Mouse (Mus musculus) bone marrow, adult 2 months (tissue): ENCODE results near the gene Ppfia4. TPM values are rescaled to one million over a fixed set of nuclear protein-coding genes. Genes with fewer than 3 reads are reported as not detected.

Experiments
- H3K27ac ChIP-seq: fragments of 200-500 bp; 2 replicates; pipeline ENCODE4 v1.5.1; 2012; ENCODE audit warnings: low read depth, mild to moderate bottlenecking, control low read depth, inconsistent platforms, low read length; ENCODE audit not compliant: control insufficient read depth, poor library complexity, insufficient read depth
- H3K4me1 ChIP-seq: fragments of 200-500 bp; 2 replicates; pipeline ENCODE4 v1.6.1; 2011; ENCODE audit warnings: low read length; ENCODE audit not compliant: control insufficient read depth, insufficient read depth
- H3K4me3 ChIP-seq: fragments of 200-500 bp; replicated peaks from 2 replicates; pipeline ENCODE3; 2011; ENCODE audit warnings: mild to moderate bottlenecking, low read depth, low read length, control low read depth; ENCODE audit not compliant: control insufficient read depth
- CTCF ChIP-seq: fragments of 200-500 bp; IDR thresholded peaks from 2 replicates; pipeline ENCODE4 v1.5.1; 2011; ENCODE audit warnings: low read length, control low read depth; ENCODE audit not compliant: control insufficient read depth, insufficient read depth
- POLR2A ChIP-seq: fragments of 200-500 bp; IDR thresholded peaks from 2 replicates; pipeline ENCODE4 v1.6.1; 2011; ENCODE audit warnings: low read depth, mild to moderate bottlenecking, control low read depth, low read length, borderline replicate concordance; ENCODE audit not compliant: control insufficient read depth
- WGBS: fragments of 180-500 bp; shearing (Covaris S2); methylation state at CpG from one replicate; pipeline ENCODE4 v1.1.7; 2018; 5-methylcytosine and 5-hydroxymethylcytosine counted together
- polyA plus RNA-seq: library from polyadenylated mRNA; stranded (reverse); fragments of >200 nt; gene quantifications from 2 replicates; pipeline ENCODE4 v1.2.4, GENCODE M21; 2011; ENCODE audit warnings: low replicate concordance; ENCODE audit not compliant: missing spikeins, insufficient read depth, insufficient read length

Gene Ppfia4
- polyA plus RNA-seq, 1 experiment: 9.3 TPM

- TF ChIP-seq POLR2A: no peak
- no peak for TF ChIP-seq CTCF
- no peak overlapping the region for H3K27ac ChIP-seq
- H3K4me1 ChIP-seq: no peaks in the 10 kb centered on the region
- no peak overlapping the region for H3K4me3 ChIP-seq
- 87% methylated on average over 7 of the region's 7 CpGs for WGBS
Measured at GRCm38 (mm10) chr1:134276823-134277222, 55.9 kb downstream of the Ppfia4 start.

GRCm38 (mm10) chr1:134275616-134276464, 56.9 kb downstream of the Ppfia4 start:
- 76% methylated on average over 13 of the region's 13 CpGs for WGBS
- no peak for TF ChIP-seq CTCF
- no peak for TF ChIP-seq POLR2A

GRCm38 (mm10) chr1:134274483-134274920, 58.2 kb downstream of the Ppfia4 start:
- no peak for TF ChIP-seq POLR2A
- TF ChIP-seq CTCF: no peak
- WGBS: 83% methylated on average over 7 of the region's 7 CpGs
- no peak overlapping the region for H3K27ac ChIP-seq

More at GRCm38 (mm10) chr1:134275616-134276464, 56.9 kb downstream of the Ppfia4 start:
- Histone ChIP-seq H3K27ac (no peak overlapping the region), H3K4me3 (no peak overlapping the region), H3K4me1 (no peaks in the 10 kb centered on the region)

GRCm38 (mm10) chr1:134273493-134274395, 59.0 kb downstream of the Ppfia4 start:
- Histone ChIP-seq H3K4me3 (no peak overlapping the region), H3K4me1 (no peaks in the 10 kb centered on the region), H3K27ac (no peak overlapping the region)
- TF ChIP-seq POLR2A: no peak
- TF ChIP-seq CTCF: no peak
- 72% methylated on average over 9 of the region's 9 CpGs for WGBS

More at GRCm38 (mm10) chr1:134274483-134274920, 58.2 kb downstream of the Ppfia4 start:
- Histone ChIP-seq H3K4me1 (no peaks in the 10 kb centered on the region), H3K4me3 (no peak overlapping the region)

GRCm38 (mm10) chr1:134272754-134273250, 59.9 kb downstream of the Ppfia4 start:
- no peak for TF ChIP-seq POLR2A
- no peak for TF ChIP-seq CTCF
- no peak overlapping the region for H3K27ac ChIP-seq
- WGBS: 79% methylated on average over 5 of the region's 5 CpGs
- H3K4me1 ChIP-seq: no peaks in the 10 kb centered on the region; the same call in 1 of the 2 replicates
- no peak overlapping the region for H3K4me3 ChIP-seq

- WGBS: 81% methylated on average over 7 of the region's 7 CpGs
Measured at GRCm38 (mm10) chr1:134270026-134270425, 62.7 kb downstream of the Ppfia4 start.

GRCm38 (mm10) chr1:134265797-134266196, 66.9 kb downstream of the Ppfia4 start:
- H3K27ac ChIP-seq: no peak overlapping the region
- no peak for TF ChIP-seq POLR2A
- no peak for TF ChIP-seq CTCF
- H3K4me1 ChIP-seq: no peaks in the 10 kb centered on the region; the same call in 1 of the 2 replicates
- WGBS: 48% methylated on average over 2 of the region's 2 CpGs
- no peak overlapping the region for H3K4me3 ChIP-seq

More at GRCm38 (mm10) chr1:134270026-134270425, 62.7 kb downstream of the Ppfia4 start:
- TF ChIP-seq CTCF: no peak
- TF ChIP-seq POLR2A: no peak
- Histone ChIP-seq H3K4me3 (no peak overlapping the region), H3K4me1 (no peaks in the 10 kb centered on the region; the same call in 1 of the 2 replicates), H3K27ac (no peak overlapping the region)
